Mouse (Mus musculus): ENCODE results near the gene Draxin. TPM values are rescaled to one million over a fixed set of nuclear protein-coding genes. Genes with fewer than 3 reads are reported as not detected.
"Not testable (repeated sequence)": the region's sequence is repeated elsewhere in the genome, so short reads cannot be mapped to it uniquely, and the experiment has no call there.

Gene Draxin
- polyA plus RNA-seq, 1 experiment from 2014 or later, result 10.5 TPM

- Histone ChIP-seq H3K4me1 (ENCODE audit: control insufficient read depth, insufficient read depth, low read length) (no peaks in the 10 kb centered on the region), H3K9ac (ENCODE audit: low read length) (no peak overlapping the region), H3K36me3 (ENCODE audit: control insufficient read depth, insufficient read depth, low read length) (peaks cover 34% of the 10 kb centered on the region), H3K27ac (ENCODE audit: low read depth, low read length) (no peak overlapping the region), H3K27me3 (ENCODE audit: control insufficient read depth, insufficient read depth, low read length) (no peaks in the 10 kb centered on the region), H3K4me2 (ENCODE audit: low read depth) (no peak overlapping the region), H3K4me3 (ENCODE audit: low read depth, low read length) (no peak overlapping the region), H3K9me3 (ENCODE audit: control insufficient read depth, low read length) (no peaks in the 10 kb centered on the region)
- ATAC-seq (ENCODE audit: insufficient read depth, low FRiP score, low TSS enrichment) (no peak), DNase-seq (ENCODE audit: low spot score) (no peak)
- 90% methylated on average over 7 of the region's 7 CpGs for WGBS
Measured at GRCm38 (mm10) chr4:148056246-148056645, 74.3 kb downstream of the Draxin start.

DNA sequence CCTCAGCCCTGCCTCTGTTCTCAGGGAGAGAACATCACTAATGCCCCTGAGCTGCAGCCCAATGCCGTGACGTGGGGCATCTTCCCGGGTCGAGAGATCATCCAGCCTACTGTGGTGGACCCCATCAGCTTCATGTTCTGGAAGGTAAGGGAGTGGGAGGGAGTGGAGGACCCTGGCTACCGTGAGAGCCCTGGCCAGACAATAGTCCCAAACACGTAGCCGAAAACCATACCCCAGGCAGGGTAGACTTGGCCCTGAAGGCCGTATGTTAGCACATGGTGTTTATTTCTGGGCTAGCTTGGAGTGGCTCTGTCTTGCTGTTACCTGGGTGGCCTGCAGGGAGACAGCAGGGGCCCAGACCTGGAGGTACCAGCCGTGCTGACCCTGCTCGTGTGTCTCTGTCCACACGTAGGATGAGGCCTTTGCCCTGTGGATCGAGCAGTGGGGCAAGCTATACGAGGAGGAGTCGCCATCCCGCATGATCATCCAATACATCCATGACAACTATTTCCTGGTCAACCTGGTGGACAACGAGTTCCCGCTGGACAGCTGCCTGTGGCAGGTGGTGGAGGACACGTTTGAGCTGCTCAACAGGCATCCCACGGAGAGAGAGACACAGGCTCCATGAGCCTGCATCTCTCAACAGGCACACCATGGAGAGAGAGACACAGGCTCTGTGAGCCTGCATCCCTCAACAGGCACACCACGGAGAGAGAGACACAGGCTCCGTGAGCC lies 75.4 kb downstream of the Draxin start:
- ATAC-seq (ENCODE audit: insufficient read depth, low FRiP score, low TSS enrichment) (no peak), DNase-seq (ENCODE audit: low spot score) (no peak)
- no peak overlapping the region for H3K4me3 ChIP-seq (ENCODE audit: low read depth, low read length)
- peaks cover 37% of the 10 kb centered on the region for H3K36me3 ChIP-seq (ENCODE audit: control insufficient read depth, insufficient read depth, low read length)
- H3K9ac ChIP-seq (ENCODE audit: low read length), result no peak overlapping the region
- H3K27ac ChIP-seq (ENCODE audit: low read depth, low read length), result no peak overlapping the region
- no peak overlapping the region for H3K4me2 ChIP-seq (ENCODE audit: low read depth)
- 91% methylated on average over 21 of the region's 21 CpGs for WGBS
- H3K4me1 ChIP-seq (ENCODE audit: control insufficient read depth, insufficient read depth, low read length), result no peaks in the 10 kb centered on the region
- no peaks in the 10 kb centered on the region for H3K27me3 ChIP-seq (ENCODE audit: control insufficient read depth, insufficient read depth, low read length)
- H3K9me3 ChIP-seq (ENCODE audit: control insufficient read depth, low read length), result no peaks in the 10 kb centered on the region

DNA sequence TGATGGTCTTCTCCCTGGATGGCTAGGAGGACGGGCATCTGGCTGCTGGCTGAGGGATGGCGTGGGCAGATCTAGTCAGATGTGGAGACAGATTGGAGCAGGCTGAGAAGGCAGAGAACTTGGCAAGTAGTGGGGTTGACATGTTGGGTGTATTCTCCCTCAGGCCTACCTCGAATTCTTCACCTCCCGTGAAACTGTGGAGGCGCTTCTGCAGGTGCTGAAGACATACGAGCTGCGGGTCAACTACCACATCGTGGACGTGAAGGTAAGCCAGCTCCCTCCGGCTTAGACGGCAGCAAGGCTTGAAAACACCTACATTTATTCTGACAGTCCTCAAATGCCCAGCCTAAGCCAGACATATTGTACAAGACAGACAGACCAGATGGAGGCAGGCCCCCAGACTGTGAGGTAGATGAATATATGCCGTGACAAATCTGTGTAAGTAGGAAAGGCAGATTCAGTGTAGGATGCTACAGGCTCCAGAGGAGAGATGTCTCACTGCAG lies 77.0 kb downstream of the Draxin start:
- no peaks in the 10 kb centered on the region for H3K27me3 ChIP-seq (ENCODE audit: control insufficient read depth, insufficient read depth, low read length)
- DNase-seq (ENCODE audit: low spot score) (no peak), ATAC-seq (ENCODE audit: insufficient read depth, low FRiP score, low TSS enrichment) (no peak)
- H3K4me3 ChIP-seq (ENCODE audit: low read depth, low read length), result no peak overlapping the region
- H3K27ac ChIP-seq (ENCODE audit: low read depth, low read length), result no peak overlapping the region
- H3K9ac ChIP-seq (ENCODE audit: low read length), result no peak overlapping the region
- H3K4me1 ChIP-seq (ENCODE audit: control insufficient read depth, insufficient read depth, low read length), result no peaks in the 10 kb centered on the region
- 93% methylated on average over 12 of the region's 12 CpGs for WGBS
- H3K9me3 ChIP-seq (ENCODE audit: control insufficient read depth, low read length), result no peaks in the 10 kb centered on the region
- H3K4me2 ChIP-seq (ENCODE audit: low read depth), result no peak overlapping the region
- peaks cover 43% of the 10 kb centered on the region for H3K36me3 ChIP-seq (ENCODE audit: control insufficient read depth, insufficient read depth, low read length)

DNA sequence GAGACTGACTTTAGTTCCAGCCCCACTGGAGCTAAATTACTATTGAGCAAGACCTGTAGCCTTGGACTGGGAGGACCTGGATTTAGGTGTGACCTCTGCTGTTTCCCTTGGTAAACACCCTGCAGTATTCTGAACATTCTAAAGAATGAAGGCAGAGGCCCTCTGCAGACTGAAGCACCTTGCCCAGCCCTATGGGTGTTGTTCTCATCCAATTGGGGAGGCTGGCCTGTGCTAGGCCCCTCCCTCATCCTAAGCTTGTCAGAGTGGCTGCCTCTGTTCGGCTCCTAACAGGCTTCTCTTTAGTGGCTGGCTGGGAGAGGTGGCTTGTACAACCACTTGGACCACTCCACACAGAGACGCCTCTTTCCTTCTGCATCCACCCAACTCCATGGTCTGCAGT lies 77.5 kb downstream of the Draxin start:
- ATAC-seq (ENCODE audit: insufficient read depth, low FRiP score, low TSS enrichment), result no peak
- Histone ChIP-seq H3K4me3 (ENCODE audit: low read depth, low read length) (no peak overlapping the region), H3K27me3 (ENCODE audit: control insufficient read depth, insufficient read depth, low read length) (no peaks in the 10 kb centered on the region), H3K36me3 (ENCODE audit: control insufficient read depth, insufficient read depth, low read length) (peaks cover 44% of the 10 kb centered on the region), H3K9me3 (ENCODE audit: control insufficient read depth, low read length) (no peaks in the 10 kb centered on the region), H3K9ac (ENCODE audit: low read length) (no peak overlapping the region), H3K4me2 (ENCODE audit: low read depth) (no peak overlapping the region), H3K4me1 (ENCODE audit: control insufficient read depth, insufficient read depth, low read length) (no peaks in the 10 kb centered on the region), H3K27ac (ENCODE audit: low read depth, low read length) (no peak overlapping the region)
- DNase-seq (ENCODE audit: low spot score), result no peak
- 82% methylated on average over 2 of the region's 2 CpGs for WGBS

GRCm38 (mm10) chr4:148051886-148052285 lies 78.6 kb downstream of the Draxin start:
- H3K36me3 ChIP-seq (ENCODE audit: control insufficient read depth, insufficient read depth, low read length), result peaks cover 41% of the 10 kb centered on the region

DNA sequence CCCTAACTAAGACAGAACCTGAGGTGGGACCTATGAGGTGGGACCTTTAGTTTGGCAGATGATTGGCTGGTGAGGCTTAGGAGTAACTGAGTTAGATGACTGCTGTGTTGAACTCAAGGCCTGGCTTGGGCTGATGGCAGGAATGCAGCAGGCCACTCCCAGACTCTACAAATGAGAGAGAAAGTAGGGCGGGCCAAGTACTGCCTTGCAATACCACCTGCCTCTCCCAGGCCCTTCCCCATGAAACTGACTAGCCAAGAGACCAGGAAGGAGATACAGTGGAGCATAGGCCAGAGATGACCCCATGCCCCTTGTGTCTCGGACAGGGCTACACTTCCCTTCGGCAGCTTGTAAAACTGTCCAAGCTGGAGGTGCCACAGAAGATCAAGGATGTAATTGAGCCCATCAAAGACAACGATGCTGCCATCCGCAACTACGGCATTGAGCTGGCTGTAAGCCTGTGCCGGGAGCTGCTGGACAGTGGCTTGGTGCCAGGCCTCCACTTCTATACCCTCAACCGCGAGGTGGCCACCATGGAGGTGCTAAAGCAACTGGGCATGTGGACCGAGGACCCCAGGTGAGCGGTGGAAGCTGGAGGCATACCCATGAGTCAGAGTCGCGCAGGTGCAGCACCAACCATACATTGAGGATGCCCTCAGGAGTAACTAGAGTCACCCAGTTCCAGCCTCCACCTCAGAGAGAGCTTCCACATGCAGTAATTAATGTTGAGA lies 79.3 kb downstream of the Draxin start:
- H3K4me1 ChIP-seq (ENCODE audit: control insufficient read depth, insufficient read depth, low read length), result no peaks in the 10 kb centered on the region
- H3K27me3 ChIP-seq (ENCODE audit: control insufficient read depth, insufficient read depth, low read length), result no peaks in the 10 kb centered on the region
- no peaks in the 10 kb centered on the region for H3K9me3 ChIP-seq (ENCODE audit: control insufficient read depth, low read length)
- ATAC-seq (ENCODE audit: insufficient read depth, low FRiP score, low TSS enrichment), result no peak
- H3K4me3 ChIP-seq (ENCODE audit: low read depth, low read length), result no peak overlapping the region
- no peak overlapping the region for H3K4me2 ChIP-seq (ENCODE audit: low read depth)
- no peak for DNase-seq (ENCODE audit: low spot score)
- H3K36me3 ChIP-seq (ENCODE audit: control insufficient read depth, insufficient read depth, low read length), result peaks cover 39% of the 10 kb centered on the region
- H3K27ac ChIP-seq (ENCODE audit: low read depth, low read length), result no peak overlapping the region
- 92% methylated on average over 13 of the region's 13 CpGs for WGBS
- H3K9ac ChIP-seq (ENCODE audit: low read length), result no peak overlapping the region

More at GRCm38 (mm10) chr4:148051886-148052285, 78.6 kb downstream of the Draxin start:
- H3K27me3 ChIP-seq (ENCODE audit: control insufficient read depth, insufficient read depth, low read length), result no peaks in the 10 kb centered on the region
- no peak overlapping the region for H3K4me3 ChIP-seq (ENCODE audit: low read depth, low read length)
- H3K4me2 ChIP-seq (ENCODE audit: low read depth), result no peak overlapping the region
- H3K9ac ChIP-seq (ENCODE audit: low read length), result no peak overlapping the region
- H3K9me3 ChIP-seq (ENCODE audit: control insufficient read depth, low read length), result no peaks in the 10 kb centered on the region
- 87% methylated on average over 11 of the region's 11 CpGs for whole genome bisulfite sequencing
- no peak overlapping the region for H3K27ac ChIP-seq (ENCODE audit: low read depth, low read length)
- no peaks in the 10 kb centered on the region for H3K4me1 ChIP-seq (ENCODE audit: control insufficient read depth, insufficient read depth, low read length)
- ATAC-seq (ENCODE audit: insufficient read depth, low FRiP score, low TSS enrichment), result no peak
- DNase-seq (ENCODE audit: low spot score), result no peak

DNA sequence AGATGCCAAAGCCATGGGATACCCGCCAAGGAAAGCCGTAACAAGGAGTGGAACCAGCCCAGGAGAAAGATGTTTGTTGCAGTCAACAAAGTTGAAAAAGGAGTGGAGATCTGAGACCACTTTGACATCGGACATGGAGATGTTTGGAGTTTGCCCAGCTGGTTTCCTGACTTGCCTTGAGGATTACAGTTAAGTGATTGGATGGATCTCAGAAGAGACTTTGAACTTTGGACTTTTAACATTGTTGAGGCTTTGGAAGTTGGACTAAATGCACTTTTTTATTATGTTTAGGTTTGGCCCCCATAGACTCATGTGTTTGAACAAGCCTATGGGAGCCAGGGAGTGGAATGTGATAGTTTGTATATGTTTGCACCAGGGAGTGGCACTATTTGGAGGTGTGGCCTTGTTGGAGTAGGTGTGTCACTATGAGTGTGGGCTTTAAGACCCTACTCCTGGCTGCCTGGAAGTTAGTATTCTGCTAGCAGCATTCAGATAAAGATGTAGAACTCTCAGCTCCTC lies 80.0 kb downstream of the Draxin start:
- not testable (repeated sequence) for H3K27ac ChIP-seq (ENCODE audit: low read depth, low read length); H3K9ac ChIP-seq (ENCODE audit: low read length); DNase-seq (ENCODE audit: low spot score); H3K27me3 ChIP-seq (ENCODE audit: control insufficient read depth, insufficient read depth, low read length); H3K4me3 ChIP-seq (ENCODE audit: low read depth, low read length); H3K9me3 ChIP-seq (ENCODE audit: control insufficient read depth, low read length); H3K4me2 ChIP-seq (ENCODE audit: low read depth); H3K4me1 ChIP-seq (ENCODE audit: control insufficient read depth, insufficient read depth, low read length); ATAC-seq (ENCODE audit: insufficient read depth, low FRiP score, low TSS enrichment)
- WGBS, result 96% methylated on average over 3 of the region's 3 CpGs
- H3K36me3 ChIP-seq (ENCODE audit: control insufficient read depth, insufficient read depth, low read length), result peaks cover 38% of the 10 kb centered on the region

Data from neural tube, embryonic 11.5 days (tissue).